Mouse (Mus musculus) myocyte (in vitro differentiated cells): ENCODE measurements around the gene Ly6g6f. TPM values are rescaled to one million over a fixed set of nuclear protein-coding genes. Genes with fewer than 3 reads are reported as not detected.

ENCODE experiments used
- H3K27me3 ChIP-seq: one replicate; pipeline ENCODE4 v1.6.1; 2011; ENCODE audit not compliant: control insufficient read depth, insufficient read depth, insufficient read length
- H3K36me3 ChIP-seq: one replicate; pipeline ENCODE4 v1.6.1; 2011; ENCODE audit not compliant: control insufficient read depth, insufficient read depth
- H3K4me2 ChIP-seq: one replicate; pipeline ENCODE4 v1.6.1; 2011; ENCODE audit warnings: low read depth, control low read depth
- H3K4me3 ChIP-seq: one replicate; pipeline ENCODE4 v1.5.1; 2011; ENCODE audit warnings: mild to moderate bottlenecking, control low read depth, moderate library complexity
- H3K79me2 ChIP-seq: one replicate; pipeline ENCODE4 v1.6.1; 2011; ENCODE audit not compliant: control insufficient read depth, insufficient read depth
- H3ac ChIP-seq: one replicate; pipeline ENCODE4 v1.6.1; 2011; ENCODE audit not compliant: control insufficient read depth, insufficient read length
- CEBPB ChIP-seq: IDR thresholded peaks from 2 replicates; pipeline ENCODE4 v1.6.1; 2011; ENCODE audit warnings: mild to moderate bottlenecking, moderate library complexity; ENCODE audit not compliant: poor library complexity, insufficient read depth, severe bottlenecking
- E2F4 ChIP-seq: IDR thresholded peaks from one replicate; pipeline ENCODE4 v1.6.1; 2011; ENCODE audit warnings: mild to moderate bottlenecking, control low read depth, moderate library complexity; ENCODE audit not compliant: insufficient read depth
- MAX ChIP-seq: IDR thresholded peaks from one replicate; pipeline ENCODE4 v1.6.1; 2011; ENCODE audit warnings: low read depth, mild to moderate bottlenecking, control low read depth
- MYOD1 ChIP-seq, 3 experiments: IDR thresholded peaks; one replicate each; pipeline ENCODE4 v1.6.1; 2011; ENCODE audit warnings: control low read depth in 2 of 3, low read depth in 2 of 3, mild to moderate bottlenecking in 2 of 3, moderate library complexity in 1 of 3; ENCODE audit not compliant: insufficient read length in 2 of 3, control insufficient read depth in 1 of 3
- MYOG ChIP-seq, 3 experiments: IDR thresholded peaks; one replicate each; pipeline ENCODE4 v1.6.1; 2011; ENCODE audit warnings: control low read depth in 2 of 3, low read depth in 2 of 3, mild to moderate bottlenecking in 2 of 3; ENCODE audit not compliant: insufficient read length in 2 of 3, control insufficient read depth in 1 of 3, insufficient read depth in 1 of 3
- POLR2A ChIP-seq: IDR thresholded peaks from one replicate; pipeline ENCODE4 v1.6.1; 2011; ENCODE audit warnings: low read depth, mild to moderate bottlenecking, control low read depth, moderate library complexity; ENCODE audit not compliant: insufficient read length
- POLR2AphosphoS2 ChIP-seq: IDR thresholded peaks from one replicate; pipeline ENCODE4 v1.6.1; 2011; ENCODE audit warnings: low read depth, control low read depth; ENCODE audit not compliant: insufficient read length
- REST ChIP-seq: IDR thresholded peaks from one replicate; pipeline ENCODE4 v1.6.1; 2011; ENCODE audit warnings: mild to moderate bottlenecking, control low read depth, moderate library complexity; ENCODE audit not compliant: insufficient read depth, insufficient read length
- SRF ChIP-seq: IDR thresholded peaks from one replicate; pipeline ENCODE4 v1.6.1; 2011; ENCODE audit warnings: low read depth; ENCODE audit not compliant: control insufficient read depth, insufficient read length
- TCF12 ChIP-seq: IDR thresholded peaks from one replicate; pipeline ENCODE4 v1.6.1; 2011; ENCODE audit warnings: mild to moderate bottlenecking, control low read depth; ENCODE audit not compliant: poor library complexity, insufficient read depth, severe bottlenecking
- TCF3 ChIP-seq: IDR thresholded peaks from one replicate; pipeline ENCODE4 v1.6.1; 2011; ENCODE audit warnings: low read depth, control low read depth; ENCODE audit not compliant: insufficient read length
- USF1 ChIP-seq: IDR thresholded peaks from one replicate; pipeline ENCODE4 v1.6.1; 2011; ENCODE audit warnings: low read depth, mild to moderate bottlenecking, control low read depth, moderate library complexity
- polyA plus RNA-seq: library from polyadenylated mRNA; unstranded; fragments of >200 nt; fragmentation: generic; extraction: Trizol; gene quantifications from one replicate; pipeline ENCODE4 v1.2.1, GENCODE M21; 2012; ENCODE audit warnings: missing spikeins

The Ly6g6f gene
- polyA plus RNA-seq, 1 experiment: not detected

DNA sequence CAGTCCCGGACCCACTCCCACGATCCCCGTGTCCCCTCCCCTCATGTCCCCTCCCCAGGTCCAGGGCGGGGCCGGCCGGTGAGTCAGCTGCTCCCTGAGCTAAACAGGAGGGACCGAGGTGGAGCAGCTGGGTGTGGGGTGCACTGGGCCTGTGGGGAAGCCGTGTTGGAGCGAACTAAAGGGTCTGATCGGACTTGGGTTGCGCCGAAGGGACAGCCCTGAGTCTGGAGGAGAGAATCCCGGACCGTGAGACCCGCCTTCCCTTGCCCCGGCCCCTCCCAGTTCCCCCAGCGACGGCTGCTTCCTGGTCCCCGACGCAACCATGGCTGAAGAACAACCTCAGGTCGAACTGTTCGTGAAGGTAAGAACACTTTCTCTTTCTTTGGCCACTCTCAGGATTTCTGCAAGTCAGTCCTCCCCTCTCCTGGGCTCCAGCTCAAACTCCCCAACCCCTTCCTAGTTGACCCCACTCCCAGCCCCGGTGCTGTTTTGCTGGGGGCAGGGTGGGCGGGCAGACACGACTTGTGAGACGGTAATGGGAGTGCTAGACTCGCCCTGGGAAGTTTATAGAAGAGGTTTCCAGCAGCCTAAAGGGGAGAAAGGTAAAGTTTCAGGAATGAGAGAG lies 35.2 kb downstream of the Ly6g6f start:
- H3K36me3 ChIP-seq: peaks cover 28% of the 10 kb centered on the region
- H3ac ChIP-seq: peak overlapping the region; percentile 1
- peak overlapping the region; percentile 86 for H3K4me2 ChIP-seq
- no peaks in the 10 kb centered on the region for H3K27me3 ChIP-seq
- peaks cover 47% of the 10 kb centered on the region for H3K79me2 ChIP-seq
- TF ChIP-seq REST (no peak), SRF (no peak), MYOG (IDR thresholded peaks at IDR 0.05; ENCODE audit: control insufficient read depth in 1 of 3, insufficient read depth in 1 of 3, insufficient read length in 2 of 3, low read depth in 2 of 3) (peak in 2 of 3 experiments; percentile 40 to 68), USF1 (no peak), POLR2AphosphoS2 (peak; percentile 89), MAX (no peak), MYOD1 (IDR thresholded peaks at IDR 0.05; ENCODE audit: control insufficient read depth in 1 of 3, insufficient read length in 2 of 3, low read depth in 2 of 3) (peak in 2 of 3 experiments; percentile 25 to 63), TCF3 (no peak), POLR2A (peak; percentile 88), CEBPB (no peak), E2F4 (no peak), TCF12 (no peak)
- peak overlapping the region; percentile 96 for H3K4me3 ChIP-seq

DNA sequence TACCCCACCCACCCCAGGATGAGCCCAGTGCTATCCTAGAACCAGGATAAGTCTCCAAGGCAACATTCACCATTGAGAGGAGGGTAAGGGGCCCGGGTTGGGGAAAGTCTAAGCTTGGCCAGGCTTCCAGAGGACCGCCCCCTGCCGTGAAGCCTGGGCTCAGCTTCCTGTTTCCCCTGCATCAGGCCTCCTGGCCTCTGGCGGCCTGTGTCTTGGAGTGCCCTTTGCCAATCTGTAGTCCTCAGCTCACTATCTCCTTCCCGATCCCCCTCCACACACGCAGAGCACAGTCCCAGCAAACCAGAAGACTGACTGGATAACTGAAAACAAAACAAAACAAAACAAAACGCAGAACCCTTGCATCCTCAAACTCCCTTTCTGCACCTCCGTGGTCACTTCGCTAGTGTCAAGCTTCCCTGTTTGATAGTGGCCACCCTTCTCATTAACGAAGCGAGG lies 35.8 kb downstream of the Ly6g6f start, which contains the start of gene Clic1:
Gene Clic1 (plus strand): TSS at position 406 of the 456 bp plus-strand sequence.
- Histone ChIP-seq H3ac (peak within 1 kb of the TSS; percentile 1), H3K79me2 (peaks cover 43% of the 10 kb centered on the region), H3K36me3 (peaks cover 24% of the 10 kb centered on the region), H3K4me3 (peak within 1 kb of the TSS; percentile 96), H3K4me2 (peak within 1 kb of the TSS; percentile 86), H3K27me3 (no peaks in the 10 kb centered on the region)
- no peak for TF ChIP-seq SRF
- TF ChIP-seq MAX: no peak
- no peak for TF ChIP-seq MYOG (IDR thresholded peaks at IDR 0.05; ENCODE audit: control insufficient read depth in 1 of 3, insufficient read depth in 1 of 3, insufficient read length in 2 of 3, low read depth in 2 of 3)
- no peak for TF ChIP-seq CEBPB
- TF ChIP-seq POLR2A: peak; percentile 47
- no peak for TF ChIP-seq REST
- no peak for TF ChIP-seq MYOD1 (IDR thresholded peaks at IDR 0.05; ENCODE audit: control insufficient read depth in 1 of 3, insufficient read length in 2 of 3, low read depth in 2 of 3)
- TF ChIP-seq POLR2AphosphoS2: peak; percentile 45
- TF ChIP-seq TCF3: no peak
- TF ChIP-seq TCF12: no peak
- no peak for TF ChIP-seq USF1
- TF ChIP-seq E2F4: no peak

DNA sequence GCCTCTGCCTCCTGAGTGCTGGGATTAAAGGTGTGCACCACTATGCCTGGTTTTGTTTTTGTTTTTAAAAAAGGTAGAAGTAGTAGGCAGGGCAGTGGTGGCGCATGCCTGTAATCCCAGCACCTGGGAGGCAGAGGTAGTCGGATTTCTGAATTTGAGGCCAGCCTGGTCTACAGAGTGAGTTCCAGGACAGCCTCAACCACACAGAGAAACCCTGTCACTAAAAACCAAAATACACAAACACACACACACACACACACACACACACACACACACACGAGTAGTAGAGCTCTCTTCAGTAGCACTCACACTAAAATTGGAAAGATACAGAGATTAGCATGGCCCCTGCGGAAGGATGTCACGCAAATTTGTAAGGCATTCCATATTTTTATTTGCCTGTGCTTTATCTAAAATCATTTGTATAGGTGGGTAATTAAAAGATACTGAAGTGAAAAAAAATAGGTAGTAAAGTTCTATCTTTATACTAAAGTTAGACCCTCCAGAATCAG lies 36.4 kb downstream of the Ly6g6f start:
- H3K4me2 ChIP-seq: peak overlapping the region; percentile 53
- H3K4me3 ChIP-seq: peak overlapping the region; percentile 96
- H3K79me2 ChIP-seq: peaks cover 40% of the 10 kb centered on the region
- no peaks in the 10 kb centered on the region for H3K27me3 ChIP-seq
- peaks cover 19% of the 10 kb centered on the region for H3K36me3 ChIP-seq
- no peak overlapping the region for H3ac ChIP-seq
- TF ChIP-seq SRF: no peak
- TF ChIP-seq TCF3: no peak
- TF ChIP-seq POLR2AphosphoS2: no peak
- no peak for TF ChIP-seq POLR2A
- no peak for TF ChIP-seq TCF12
- no peak for TF ChIP-seq MYOD1 (IDR thresholded peaks at IDR 0.05; ENCODE audit: control insufficient read depth in 1 of 3, insufficient read length in 2 of 3, low read depth in 2 of 3)
- no peak for TF ChIP-seq E2F4
- no peak for TF ChIP-seq MYOG (IDR thresholded peaks at IDR 0.05; ENCODE audit: control insufficient read depth in 1 of 3, insufficient read depth in 1 of 3, insufficient read length in 2 of 3, low read depth in 2 of 3)
- no peak for TF ChIP-seq MAX
- no peak for TF ChIP-seq REST
- TF ChIP-seq CEBPB: no peak
- TF ChIP-seq USF1: no peak

DNA sequence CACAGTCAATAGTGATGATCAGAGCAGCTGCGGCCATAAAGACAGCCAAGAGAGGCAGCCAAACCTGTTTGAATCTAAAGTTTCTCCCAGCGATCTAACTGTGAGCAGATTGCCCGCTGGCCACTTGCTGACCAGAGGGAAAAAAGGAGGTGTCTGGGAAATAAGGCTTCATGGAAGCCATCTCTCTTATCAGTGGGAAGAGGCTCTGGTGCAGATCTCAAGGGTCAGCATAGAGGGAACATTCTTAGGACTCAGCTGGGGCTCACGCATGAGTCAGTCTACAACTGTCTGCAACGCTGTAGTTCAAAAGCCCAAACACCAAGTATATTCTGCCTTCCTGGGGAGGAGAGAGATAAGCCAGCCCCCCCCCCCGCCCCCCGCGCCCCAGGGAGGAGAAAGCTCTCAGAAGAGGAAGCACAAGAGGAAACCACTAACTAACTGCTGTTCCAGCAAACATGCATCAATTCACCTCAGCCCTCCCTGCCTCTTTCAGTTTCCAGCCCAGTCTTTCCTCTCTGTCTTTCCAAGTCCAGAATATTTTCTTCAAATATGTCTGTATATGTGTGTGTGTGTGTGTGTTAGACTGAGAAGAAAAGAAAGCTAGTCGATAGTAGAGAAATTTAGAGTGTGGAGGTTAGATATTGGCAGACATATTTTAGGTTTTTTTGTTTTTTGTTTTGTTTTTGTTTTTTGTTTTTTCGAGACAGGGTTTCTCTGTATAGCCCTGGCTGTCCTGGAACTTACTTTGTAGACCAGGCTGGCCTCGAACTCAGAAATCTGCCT lies 37.1 kb downstream of the Ly6g6f start:
- no peak overlapping the region for H3K4me3 ChIP-seq
- H3K36me3 ChIP-seq: peaks cover 13% of the 10 kb centered on the region
- no peaks in the 10 kb centered on the region for H3K27me3 ChIP-seq
- H3K4me2 ChIP-seq: peak overlapping the region; percentile 81
- H3ac ChIP-seq: no peak overlapping the region
- TF ChIP-seq POLR2AphosphoS2 (no peak), TCF3 (no peak), MAX (no peak), USF1 (no peak), TCF12 (no peak), MYOG (IDR thresholded peaks at IDR 0.05; ENCODE audit: control insufficient read depth in 1 of 3, insufficient read depth in 1 of 3, insufficient read length in 2 of 3, low read depth in 2 of 3) (no peak)
- peaks cover 34% of the 10 kb centered on the region for H3K79me2 ChIP-seq
